Mouse (Mus musculus): ENCODE measurements at regions not wholly inside any gene's neighbourhood (a gene's known extent, or its start where the extent isn't known, plus 50 kb on each side); places are given as distances from the start of the nearest gene placed in this dataset.
A peak's percentile ranks its signal among the peaks of the same experiment; 100 is the strongest.

DNA sequence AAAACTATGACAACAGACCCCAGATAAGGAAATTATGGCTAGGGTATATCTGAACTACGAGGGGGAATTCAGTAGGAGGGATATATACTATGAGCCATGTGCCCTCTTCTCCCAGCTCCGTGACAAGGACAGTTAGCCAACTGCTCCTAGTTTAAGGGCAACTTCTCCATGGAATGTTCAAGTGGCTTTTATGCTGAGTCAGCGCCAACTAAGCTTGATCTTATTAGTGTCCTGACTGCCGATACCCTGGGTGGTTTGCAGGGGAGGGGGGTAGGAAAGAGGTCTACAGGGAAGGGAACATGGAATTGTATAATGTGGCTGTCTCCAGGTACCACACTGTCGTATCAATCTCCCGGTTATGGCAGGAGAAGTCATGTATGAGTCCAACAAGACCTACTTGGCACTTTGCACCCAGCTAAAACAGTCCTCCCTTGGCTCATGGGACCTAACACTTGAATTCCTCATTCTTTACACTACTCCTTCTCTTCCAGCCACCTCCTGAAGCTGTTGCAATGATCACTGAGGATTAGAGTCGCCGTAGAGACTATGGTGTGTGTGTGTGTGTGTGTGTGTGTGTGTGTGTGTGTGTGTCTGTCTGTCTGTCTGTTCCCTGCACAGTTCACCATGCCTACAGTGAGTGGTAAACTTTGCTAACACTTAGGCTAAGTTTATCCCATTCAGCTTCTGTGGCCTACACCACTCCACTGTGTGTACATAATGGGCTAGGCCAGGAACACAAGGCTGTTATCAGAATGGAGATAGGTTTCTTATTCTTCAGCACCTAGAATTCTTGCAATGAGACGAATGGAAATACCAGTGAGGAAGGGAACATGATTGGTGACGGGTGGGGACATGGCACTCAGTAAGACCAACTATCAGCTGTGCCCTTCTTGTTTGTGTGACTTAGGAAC lies 1251.1 kb upstream of the A1bg start:
- TF ChIP-seq POLR2A (IDR thresholded peaks at IDR 0.05; ENCODE audit: low read depth, low read length) = no peak
- no peak for TF ChIP-seq CTCF (IDR thresholded peaks at IDR 0.05; ENCODE audit: extremely low read depth, insufficient read depth, insufficient read length, insufficient replicate concordance)
- H3K4me1 ChIP-seq (ENCODE audit: control insufficient read depth, insufficient read depth, insufficient read length) = peaks cover 56% of the 10 kb centered on the region
- no peaks in the 10 kb centered on the region for H3K36me3 ChIP-seq (ENCODE audit: control insufficient read depth, insufficient read depth, low read length)
- H3K27me3 ChIP-seq (ENCODE audit: control insufficient read depth, insufficient read depth, low read length) = no peaks in the 10 kb centered on the region
- no peak overlapping the region for H3K27ac ChIP-seq (ENCODE audit: insufficient read depth, low read length)
- H3K4me3 ChIP-seq (ENCODE audit: extremely low read depth, insufficient read depth, insufficient read length) = no peak overlapping the region
- no peak for DNase-seq (ENCODE audit: low read depth in 1 of 2, low spot score in 2 of 2)
- WGBS = 93% methylated on average over 10 of the region's 10 CpGs

DNA sequence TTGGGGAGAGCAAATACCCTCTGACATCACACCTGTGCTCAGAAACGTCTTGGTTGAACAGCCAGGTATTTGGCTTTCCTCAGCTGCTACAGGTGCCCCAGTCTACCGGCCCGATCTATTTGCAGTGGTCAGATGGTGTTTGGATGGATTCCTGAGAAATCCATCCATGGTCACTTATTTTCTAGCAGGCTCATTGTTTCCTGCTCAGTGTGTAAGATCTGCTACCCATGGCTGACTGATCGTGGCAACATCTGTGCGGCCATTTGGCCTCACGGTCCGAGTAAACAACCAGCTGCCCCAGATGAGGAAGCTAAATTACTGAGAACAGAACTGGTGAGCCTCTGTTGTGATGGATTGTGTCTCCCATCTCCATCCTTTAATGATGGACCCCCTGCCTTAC lies 1248.8 kb upstream of the A1bg start:
- Histone ChIP-seq H3K4me1 (ENCODE audit: control insufficient read depth, insufficient read depth, insufficient read length) (peaks cover 54% of the 10 kb centered on the region), H3K36me3 (ENCODE audit: control insufficient read depth, insufficient read depth, low read length) (no peaks in the 10 kb centered on the region), H3K4me3 (ENCODE audit: extremely low read depth, insufficient read depth, insufficient read length) (no peak overlapping the region), H3K27ac (ENCODE audit: insufficient read depth, low read length) (peak overlapping the region; percentile 67), H3K27me3 (ENCODE audit: control insufficient read depth, insufficient read depth, low read length) (no peaks in the 10 kb centered on the region)
- WGBS = 54% methylated on average over 7 of the region's 7 CpGs
- TF ChIP-seq POLR2A (IDR thresholded peaks at IDR 0.05; ENCODE audit: low read depth, low read length) (no peak), CTCF (IDR thresholded peaks at IDR 0.05; ENCODE audit: extremely low read depth, insufficient read depth, insufficient read length, insufficient replicate concordance) (no peak)
- DNase-seq (ENCODE audit: low read depth in 1 of 2, low spot score in 2 of 2) = no peak

DNA sequence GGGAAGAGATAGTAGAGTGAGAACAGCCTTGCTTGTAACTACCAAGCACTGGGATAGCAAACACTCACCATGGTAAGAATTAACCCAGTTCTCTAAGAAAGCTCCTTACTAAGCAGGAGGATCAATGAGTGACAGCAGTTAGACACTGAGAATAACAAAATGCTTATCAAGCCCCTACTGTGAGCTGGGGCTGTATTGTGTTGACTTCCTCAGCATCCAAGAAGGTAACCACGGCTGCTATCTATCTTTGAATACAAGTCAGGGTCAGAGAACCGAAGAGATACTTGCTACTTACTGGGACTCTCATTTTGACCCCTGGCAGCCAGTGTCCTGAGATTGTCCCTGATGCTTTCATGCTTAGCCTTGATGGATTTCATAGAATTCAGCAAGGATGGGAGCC lies 1248.4 kb upstream of the A1bg start:
- no peaks in the 10 kb centered on the region for H3K36me3 ChIP-seq (ENCODE audit: control insufficient read depth, insufficient read depth, low read length)

DNA sequence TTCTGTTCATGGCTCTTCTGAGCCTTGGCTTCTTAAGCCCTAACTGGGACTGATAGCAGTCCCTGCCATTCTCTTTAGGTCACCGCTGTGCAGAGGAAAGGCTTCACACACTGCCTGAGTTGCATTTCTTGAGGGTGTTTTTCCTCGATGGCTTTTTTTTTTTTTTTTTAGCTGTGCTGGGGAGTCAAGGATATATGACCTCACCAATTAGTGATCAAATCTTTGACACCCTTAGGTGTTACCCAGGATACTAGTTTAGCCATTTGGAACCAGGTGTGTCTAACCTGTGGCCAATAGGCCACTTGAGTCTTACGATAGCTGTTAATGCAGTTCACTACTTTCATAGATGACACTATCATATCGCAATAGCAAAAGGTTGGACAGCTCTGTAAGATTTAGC lies 1247.5 kb upstream of the A1bg start:
- WGBS = 79% methylated on average over 4 of the region's 4 CpGs
- Histone ChIP-seq H3K36me3 (ENCODE audit: control insufficient read depth, insufficient read depth, low read length) (no peaks in the 10 kb centered on the region), H3K27ac (ENCODE audit: insufficient read depth, low read length) (peak overlapping the region; percentile 96), H3K4me1 (ENCODE audit: control insufficient read depth, insufficient read depth, insufficient read length) (peaks cover 50% of the 10 kb centered on the region), H3K4me3 (ENCODE audit: extremely low read depth, insufficient read depth, insufficient read length) (no peak overlapping the region), H3K27me3 (ENCODE audit: control insufficient read depth, insufficient read depth, low read length) (no peaks in the 10 kb centered on the region)
- no peak for DNase-seq (ENCODE audit: low read depth in 1 of 2, low spot score in 2 of 2)
- TF ChIP-seq CTCF (IDR thresholded peaks at IDR 0.05; ENCODE audit: extremely low read depth, insufficient read depth, insufficient read length, insufficient replicate concordance) (no peak), POLR2A (IDR thresholded peaks at IDR 0.05; ENCODE audit: low read depth, low read length) (no peak)

More for the DNA sequence above, 1248.4 kb upstream of the A1bg start:
- H3K27ac ChIP-seq (ENCODE audit: insufficient read depth, low read length) = peak overlapping the region; percentile 67
- WGBS = 60% methylated on average over 2 of the region's 2 CpGs
- no peak overlapping the region for H3K4me3 ChIP-seq (ENCODE audit: extremely low read depth, insufficient read depth, insufficient read length)
- H3K27me3 ChIP-seq (ENCODE audit: control insufficient read depth, insufficient read depth, low read length) = no peaks in the 10 kb centered on the region
- no peak for TF ChIP-seq CTCF (IDR thresholded peaks at IDR 0.05; ENCODE audit: extremely low read depth, insufficient read depth, insufficient read length, insufficient replicate concordance)
- no peak for TF ChIP-seq POLR2A (IDR thresholded peaks at IDR 0.05; ENCODE audit: low read depth, low read length)
- DNase-seq (ENCODE audit: low read depth in 1 of 2, low spot score in 2 of 2) = no peak
- H3K4me1 ChIP-seq (ENCODE audit: control insufficient read depth, insufficient read depth, insufficient read length) = peaks cover 56% of the 10 kb centered on the region

DNA sequence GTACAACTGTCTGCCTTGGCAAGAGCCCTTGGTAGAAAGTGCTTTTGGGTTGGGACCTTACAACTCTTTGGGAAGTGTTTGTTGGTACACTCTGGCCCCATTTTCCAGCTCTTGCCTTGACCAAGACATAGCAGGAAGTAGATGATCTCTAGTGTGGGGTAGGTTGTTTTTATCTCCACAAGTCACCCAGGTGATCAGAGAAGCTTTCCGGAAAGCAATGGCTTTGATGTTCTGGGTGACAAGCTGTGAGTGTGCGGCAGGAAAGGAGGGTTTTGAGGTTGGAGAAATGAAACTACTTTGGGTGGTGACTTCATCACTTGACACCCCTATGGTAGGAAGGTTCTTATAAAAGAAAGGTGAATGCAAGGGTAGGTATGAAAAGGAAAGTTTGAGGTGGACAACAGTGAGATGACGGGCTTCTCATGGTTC lies 1246.8 kb upstream of the A1bg start:
- 19% methylated on average over 3 of the region's 3 CpGs for WGBS
- no peaks in the 10 kb centered on the region for H3K27me3 ChIP-seq (ENCODE audit: control insufficient read depth, insufficient read depth, low read length)
- H3K36me3 ChIP-seq (ENCODE audit: control insufficient read depth, insufficient read depth, low read length) = no peaks in the 10 kb centered on the region
- H3K4me1 ChIP-seq (ENCODE audit: control insufficient read depth, insufficient read depth, insufficient read length) = peaks cover 55% of the 10 kb centered on the region
- DNase-seq (ENCODE audit: low read depth in 1 of 2, low spot score in 2 of 2) = peak; percentile 71 to 93
- peak overlapping the region; percentile 19; the same call in 1 of the 2 replicates for H3K4me3 ChIP-seq (ENCODE audit: extremely low read depth, insufficient read depth, insufficient read length)
- H3K27ac ChIP-seq (ENCODE audit: insufficient read depth, low read length) = peak overlapping the region; percentile 96
- no peak for TF ChIP-seq POLR2A (IDR thresholded peaks at IDR 0.05; ENCODE audit: low read depth, low read length)
- TF ChIP-seq CTCF (IDR thresholded peaks at IDR 0.05; ENCODE audit: extremely low read depth, insufficient read depth, insufficient read length, insufficient replicate concordance) = no peak

DNA sequence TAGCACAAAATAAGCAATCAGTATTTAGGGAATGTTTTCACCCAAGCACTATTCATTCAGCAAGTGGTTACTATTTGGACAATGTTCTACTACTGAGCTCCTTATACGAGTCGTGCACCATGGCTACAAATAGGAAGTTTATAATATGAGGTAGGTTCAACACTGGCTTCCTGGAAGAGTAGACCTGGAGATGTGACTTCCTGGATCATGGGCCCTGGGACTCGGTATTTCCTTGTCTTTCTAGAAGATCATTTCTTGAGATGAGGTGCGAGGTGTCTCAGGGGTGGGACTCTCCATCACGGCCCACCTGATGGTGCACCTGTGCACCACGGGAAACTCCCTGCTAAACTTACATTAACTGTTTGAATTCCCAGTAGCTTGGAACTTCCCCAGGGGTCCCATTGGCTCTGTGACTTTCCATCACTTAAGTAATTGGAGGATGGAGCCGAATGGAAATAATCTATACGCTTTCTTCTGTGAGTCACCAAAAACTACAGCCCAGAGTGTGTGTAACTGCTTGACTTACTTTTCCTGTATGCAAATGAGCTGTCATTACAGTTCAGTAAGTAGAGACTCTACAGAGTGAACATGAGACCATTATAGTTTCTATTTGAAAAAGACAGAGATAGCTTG lies 1246.3 kb upstream of the A1bg start:
- H3K27ac ChIP-seq (ENCODE audit: insufficient read depth, low read length) = peak overlapping the region; percentile 96
- no peak for TF ChIP-seq CTCF (IDR thresholded peaks at IDR 0.05; ENCODE audit: extremely low read depth, insufficient read depth, insufficient read length, insufficient replicate concordance)
- no peak for TF ChIP-seq POLR2A (IDR thresholded peaks at IDR 0.05; ENCODE audit: low read depth, low read length)
- H3K27me3 ChIP-seq (ENCODE audit: control insufficient read depth, insufficient read depth, low read length) = no peaks in the 10 kb centered on the region
- H3K36me3 ChIP-seq (ENCODE audit: control insufficient read depth, insufficient read depth, low read length) = no peaks in the 10 kb centered on the region
- DNase-seq (ENCODE audit: low read depth in 1 of 2, low spot score in 2 of 2) = peak; percentile 35 to 84
- 35% methylated on average over 8 of the region's 8 CpGs for WGBS
- peak overlapping the region; percentile 19 for H3K4me3 ChIP-seq (ENCODE audit: extremely low read depth, insufficient read depth, insufficient read length)
- peaks cover 55% of the 10 kb centered on the region for H3K4me1 ChIP-seq (ENCODE audit: control insufficient read depth, insufficient read depth, insufficient read length)

All from spleen, adult 2 months (tissue).